Mouse (Mus musculus) midbrain, embryonic 14.5 days (tissue): ENCODE data around the gene Hdac6. TPM values are rescaled to one million over a fixed set of nuclear protein-coding genes. Genes with fewer than 3 reads are reported as not detected.

Experiments used
- polyA plus RNA-seq: library from polyadenylated mRNA; unstranded; fragments of >200 nt; fragmentation: Nextera tagmentation; extraction: Ambion mirVana; gene quantifications from 2 replicates; pipeline ENCODE4 v1.2.1, GENCODE M21; 2014

The Hdac6 gene
- polyA plus RNA-seq, 1 experiment from 2014 or later, result 70.2 TPM

Other genes starting within 250 kb of the Hdac6 start
- 23.9 and 29.5 TPM in 2 replicates for gene Wdr45, start 233.6 kb downstream of the Hdac6 start, polyA plus RNA-seq
- not detected in 2 replicates for gene Gm45208, start 225.6 kb downstream of the Hdac6 start, polyA plus RNA-seq
- 126 and 144 TPM in 2 replicates for gene Praf2, start 219.4 kb downstream of the Hdac6 start, polyA plus RNA-seq
- gene Ccdc120, start 197.0 kb downstream of the Hdac6 start, polyA plus RNA-seq, result 72.2 and 73.0 TPM in 2 replicates
- gene Tfe3, start 185.3 kb downstream of the Hdac6 start, polyA plus RNA-seq, result 21.7 and 21.8 TPM in 2 replicates
- gene Gripap1, start 158.1 kb downstream of the Hdac6 start, polyA plus RNA-seq, result 56.0 and 56.6 TPM in 2 replicates
- gene Kcnd1, start 125.6 kb downstream of the Hdac6 start, polyA plus RNA-seq, result 1.7 and 2.3 TPM in 2 replicates
- gene Otud5, start 106.5 kb downstream of the Hdac6 start, polyA plus RNA-seq, result 32.3 and 38.0 TPM in 2 replicates
- 13.9 and 18.8 TPM in 2 replicates for gene Pim2, start 69.6 kb downstream of the Hdac6 start, polyA plus RNA-seq
- gene Slc35a2, start 63.9 kb downstream of the Hdac6 start, polyA plus RNA-seq, result 17.4 and 24.6 TPM in 2 replicates
- gene Pqbp1, start 48.6 kb downstream of the Hdac6 start, polyA plus RNA-seq, result 181 and 219 TPM in 2 replicates
- 171 and 214 TPM in 2 replicates for gene Timm17b, start 48.5 kb downstream of the Hdac6 start, polyA plus RNA-seq
- gene Gm10491, start 40.1 kb downstream of the Hdac6 start, polyA plus RNA-seq, result not detected in 2 replicates
- not detected in 2 replicates for gene Gm10490, start 38.3 kb downstream of the Hdac6 start, polyA plus RNA-seq
- 197 and 199 TPM in 2 replicates for gene Pcsk1n, start 28.1 kb downstream of the Hdac6 start, polyA plus RNA-seq
- gene Eras, start 19.3 kb downstream of the Hdac6 start, polyA plus RNA-seq, result not detected in 2 replicates
- 0.11 TPM in 1 of 2 replicates, not detected in the other for gene Gata1, start 30.2 kb upstream of the Hdac6 start, polyA plus RNA-seq
- not detected in 2 replicates for gene Glod5, start 70.6 kb upstream of the Hdac6 start, polyA plus RNA-seq
- 34.0 and 38.2 TPM in 2 replicates for gene Suv39h1, start 126.9 kb upstream of the Hdac6 start, polyA plus RNA-seq
- gene Was, start 142.6 kb upstream of the Hdac6 start, polyA plus RNA-seq, result 0.16 TPM in 1 of 2 replicates, not detected in the other
- 54.4 and 57.9 TPM in 2 replicates for gene Wdr13, start 185.0 kb upstream of the Hdac6 start, polyA plus RNA-seq
- gene Rbm3, start 198.0 kb upstream of the Hdac6 start, polyA plus RNA-seq, result 386 and 395 TPM in 2 replicates
- gene Tbc1d25, start 228.3 kb upstream of the Hdac6 start, polyA plus RNA-seq, result 22.4 and 24.8 TPM in 2 replicates
- 24.7 and 29.6 TPM in 2 replicates for gene Ebp, start 245.6 kb upstream of the Hdac6 start, polyA plus RNA-seq